Comparison of ENCODE assay signal across 11 mouse cellular contexts in the genomic region with DNA sequence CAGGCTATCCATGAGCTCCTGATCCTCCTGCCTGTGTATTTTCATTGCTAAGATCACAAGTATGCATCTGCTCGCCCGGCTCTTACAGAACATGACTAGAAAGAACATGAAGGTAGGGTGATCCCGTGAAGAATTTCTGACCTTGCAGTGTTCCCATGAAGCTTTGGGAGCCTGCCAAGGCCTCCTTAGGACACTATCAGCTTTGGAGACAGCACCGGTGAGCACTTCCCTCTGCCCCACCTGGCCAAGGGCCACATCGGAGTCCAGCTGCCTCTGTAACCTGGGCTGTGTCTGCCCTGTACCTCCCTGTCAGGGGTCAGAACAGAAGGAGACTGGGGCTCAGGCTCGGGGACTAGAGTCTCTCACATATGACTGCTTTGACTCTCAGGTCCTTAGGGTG. TPM values are rescaled to one million over a fixed set of nuclear protein-coding genes. Genes with fewer than 3 reads are reported as not detected.
DNase-seq lines count a peak whose midpoint lies in the region; ATAC-seq and TF ChIP-seq lines count a peak whose summit lies in the region.
"Had no signal": no experiment of that assay in that cellular context is flagged by ENCODE, and none has a peak within 500 bp of the region (broad histone marks: within the 10 kb centered on the region; RNA-seq: fewer than 3 reads in every experiment).

No protein-coding gene starts in this region.

- intact Hi-C loops in heart, adult 2 months (cut with DNase I): no loop called here

- no peaks in the 10 kb centered on the region for H3K79me2 ChIP-seq in heart, adult 2 months (replicated peaks; ENCODE audit: control insufficient read depth, insufficient read depth, low read length)

- TF ChIP-seq EP300 in heart, adult 2 months (IDR thresholded peaks at IDR 0.05; ENCODE audit: insufficient read depth, low read depth, low read length): 0 out of 2 replicates have a peak, but pooled peaks have one; percentile 39

- ATAC-seq in heart, embryonic 12.5 days (ENCODE audit: insufficient number of reproducible peaks, low FRiP score): no peak
- ATAC-seq in intestine, postnatal 0 days: peak; percentile 15; the same call in 1 of the 2 replicates
- ATAC-seq in forebrain, embryonic 11.5 days (replicated peaks; ENCODE audit: low FRiP score): no peak

- H3K27me3 ChIP-seq in heart, adult 2 months (ENCODE audit: control insufficient read depth, insufficient read depth, low read length): no peaks in the 10 kb centered on the region
- H3K27me3 ChIP-seq in heart, embryonic 12.5 days (replicated peaks): peaks cover 37% of the 10 kb centered on the region
- H3K27me3 ChIP-seq in intestine, postnatal 0 days (replicated peaks; ENCODE audit: control insufficient read depth, insufficient read depth, low read length): no peaks in the 10 kb centered on the region
- peaks cover 25% of the 10 kb centered on the region for H3K27me3 ChIP-seq in forebrain, embryonic 11.5 days (ENCODE audit: control insufficient read depth, insufficient read depth, low read length)

- no peak overlapping the region for H3K4me2 ChIP-seq in heart, embryonic 12.5 days
- no peak overlapping the region for H3K4me2 ChIP-seq in intestine, postnatal 0 days (replicated peaks; ENCODE audit: low read depth)
- no peak overlapping the region for H3K4me2 ChIP-seq in forebrain, embryonic 11.5 days (ENCODE audit: low read depth, low read length, severe bottlenecking)

- WGBS in heart, adult 2 months: 46% methylated on average over 6 of the region's 6 CpGs
- WGBS in heart, embryonic 12.5 days: 58% methylated on average over 6 of the region's 6 CpGs
- 41% methylated on average over 6 of the region's 6 CpGs for WGBS in intestine, postnatal 0 days
- 75% methylated on average over 6 of the region's 6 CpGs for WGBS in forebrain, embryonic 11.5 days

- H3K9me3 ChIP-seq in heart, embryonic 12.5 days (replicated peaks): no peaks in the 10 kb centered on the region
- H3K9me3 ChIP-seq in intestine, postnatal 0 days (ENCODE audit: control insufficient read depth): no peaks in the 10 kb centered on the region
- no peaks in the 10 kb centered on the region for H3K9me3 ChIP-seq in forebrain, embryonic 11.5 days (ENCODE audit: control insufficient read depth, low read length)
- H3K9me3 ChIP-seq: embryonic facial prominence, embryonic 15.5 days had no signal

- H3K4me1 ChIP-seq in heart, adult 2 months (ENCODE audit: control insufficient read depth, insufficient read depth, low read length): peaks cover 6% of the 10 kb centered on the region
- peaks cover 27% of the 10 kb centered on the region for H3K4me1 ChIP-seq in heart, embryonic 12.5 days (replicated peaks)
- peaks cover 2% of the 10 kb centered on the region; the same call in 1 of the 2 replicates for H3K4me1 ChIP-seq in intestine, postnatal 0 days (replicated peaks; ENCODE audit: control insufficient read depth, insufficient read depth, low read length)
- H3K4me1 ChIP-seq in forebrain, embryonic 11.5 days (replicated peaks; ENCODE audit: control insufficient read depth, insufficient read depth, low read length): peaks cover 4% of the 10 kb centered on the region; the same call in 1 of the 2 replicates

- H3K27ac ChIP-seq in heart, adult 2 months: no peak overlapping the region
- no peak overlapping the region for H3K27ac ChIP-seq in heart, embryonic 12.5 days (ENCODE audit: poor library complexity, severe bottlenecking)
- no peak overlapping the region; the same call in 1 of the 2 replicates for H3K27ac ChIP-seq in intestine, postnatal 0 days (ENCODE audit: low read depth, low read length)
- no peak overlapping the region for H3K27ac ChIP-seq in forebrain, embryonic 11.5 days (ENCODE audit: low read depth, low read length)
- H3K27ac ChIP-seq: embryonic facial prominence, embryonic 15.5 days had no signal

- H3K9ac ChIP-seq in heart, adult 2 months (ENCODE audit: low read depth, low read length): no peak overlapping the region
- no peak overlapping the region for H3K9ac ChIP-seq in heart, embryonic 12.5 days
- no peak overlapping the region for H3K9ac ChIP-seq in intestine, postnatal 0 days (ENCODE audit: low read depth, low read length)
- no peak overlapping the region for H3K9ac ChIP-seq in forebrain, embryonic 11.5 days (ENCODE audit: low read length)
- H3K9ac ChIP-seq: embryonic facial prominence, embryonic 15.5 days had no signal

- no peak overlapping the region for H3K4me3 ChIP-seq in heart, adult 2 months
- no peak overlapping the region for H3K4me3 ChIP-seq in heart, embryonic 12.5 days
- no peak overlapping the region for H3K4me3 ChIP-seq in intestine, postnatal 0 days (ENCODE audit: low read depth, low read length)
- H3K4me3 ChIP-seq in forebrain, embryonic 11.5 days (ENCODE audit: low read depth, low read length): no peak overlapping the region
- H3K4me3 ChIP-seq: embryonic facial prominence, embryonic 15.5 days had no signal

- no peaks in the 10 kb centered on the region for H3K36me3 ChIP-seq in heart, adult 2 months (ENCODE audit: control insufficient read depth, insufficient read depth, low read length)
- no peaks in the 10 kb centered on the region for H3K36me3 ChIP-seq in heart, embryonic 12.5 days
- no peaks in the 10 kb centered on the region for H3K36me3 ChIP-seq in intestine, postnatal 0 days (ENCODE audit: control insufficient read depth, insufficient read depth)
- no peaks in the 10 kb centered on the region for H3K36me3 ChIP-seq in forebrain, embryonic 11.5 days (ENCODE audit: control insufficient read depth, insufficient read depth, low read length)
- H3K36me3 ChIP-seq: embryonic facial prominence, embryonic 15.5 days had no signal

- DNase-seq in heart, adult 2 months: peak; percentile 54 to 71
- DNase-seq in testis, postnatal 10 days (ENCODE audit: low spot score): peak; percentile 77
- no peak for DNase-seq in testis, postnatal 14 days (ENCODE audit: low spot score)
- DNase-seq in thymus, postnatal 4 days: no peak
- no peak for DNase-seq in forebrain, embryonic 11.5 days (ENCODE audit: low spot score)
- no peak for DNase-seq in right cerebral cortex, postnatal 10 days (ENCODE audit: low spot score in 2 of 2)
- DNase-seq: cerebellum, adult 9-10 months had no signal

- no peak for TF ChIP-seq CTCF in heart, adult 2 months (IDR thresholded peaks at IDR 0.05)
- no peak for TF ChIP-seq CTCF in intestine, postnatal 0 days (IDR thresholded peaks at IDR 0.05; ENCODE audit: low read depth)

- TF ChIP-seq POLR2A in heart, adult 2 months (IDR thresholded peaks at IDR 0.05; ENCODE audit: insufficient read depth, low read depth, low read length): no peak

RNA-seq across cellular contexts. Expression of a gene that starts 28.0 kb away (rescaled TPM):
- under 1 TPM; 0.50 to 0.63 TPM for total RNA-seq in heart, adult 2 months (2021)
- polyA plus RNA-seq in heart, adult 2 months (2012; rRNA removed): 0.68 and 1.1 TPM in 2 replicates
- 1.5 and 1.7 TPM in 2 replicates for polyA plus RNA-seq in heart, embryonic 12.5 days (2016; fragmentation: Nextera tagmentation; extraction: Ambion mirVana)
- polyA plus RNA-seq in intestine, postnatal 0 days (2015; fragmentation: Nextera tagmentation; extraction: Ambion mirVana): 0.81 and 1.2 TPM in 2 replicates
- 8.0 and 9.2 TPM in 2 replicates for polyA plus RNA-seq in forebrain, embryonic 11.5 days (2014; fragmentation: Nextera tagmentation; extraction: Ambion mirVana)
- total RNA-seq: monocyte, adult 5-6 weeks had no signal

RNA-seq across cellular contexts. Expression of a gene that starts 38.7 kb away (rescaled TPM):
- not detected for total RNA-seq in heart, adult 2 months (2021)
- polyA plus RNA-seq in heart, adult 2 months (2012; rRNA removed): 0.04 and 0.06 TPM in 2 replicates
- polyA plus RNA-seq in heart, embryonic 12.5 days (2016; fragmentation: Nextera tagmentation; extraction: Ambion mirVana): not detected in 2 replicates
- 0.43 and 0.91 TPM in 2 replicates for polyA plus RNA-seq in intestine, postnatal 0 days (2015; fragmentation: Nextera tagmentation; extraction: Ambion mirVana)
- polyA plus RNA-seq in forebrain, embryonic 11.5 days (2014; fragmentation: Nextera tagmentation; extraction: Ambion mirVana): 1.5 and 2.2 TPM in 2 replicates

RNA-seq across cellular contexts. Expression of a gene that starts 50.5 kb away (rescaled TPM):
- total RNA-seq in heart, adult 2 months (2021): 10 to 100 TPM; 13.9 to 14.4 TPM
- polyA plus RNA-seq in heart, adult 2 months (2012; rRNA removed): 20.5 and 21.9 TPM in 2 replicates
- polyA plus RNA-seq in heart, embryonic 12.5 days (2016; fragmentation: Nextera tagmentation; extraction: Ambion mirVana): 7.5 and 8.7 TPM in 2 replicates
- 10.5 and 11.1 TPM in 2 replicates for polyA plus RNA-seq in intestine, postnatal 0 days (2015; fragmentation: Nextera tagmentation; extraction: Ambion mirVana)
- polyA plus RNA-seq in forebrain, embryonic 11.5 days (2014; fragmentation: Nextera tagmentation; extraction: Ambion mirVana): 19.4 and 21.6 TPM in 2 replicates

RNA-seq across cellular contexts. Expression of a gene that starts 56.9 kb away (rescaled TPM):
- 10 to 100 TPM; 10.9 to 13.9 TPM for total RNA-seq in heart, adult 2 months (2021)
- 10.0 and 10.1 TPM in 2 replicates for polyA plus RNA-seq in heart, adult 2 months (2012; rRNA removed)
- polyA plus RNA-seq in heart, embryonic 12.5 days (2016; fragmentation: Nextera tagmentation; extraction: Ambion mirVana): 27.8 and 29.9 TPM in 2 replicates
- polyA plus RNA-seq in intestine, postnatal 0 days (2015; fragmentation: Nextera tagmentation; extraction: Ambion mirVana): 19.9 and 20.1 TPM in 2 replicates
- polyA plus RNA-seq in forebrain, embryonic 11.5 days (2014; fragmentation: Nextera tagmentation; extraction: Ambion mirVana): 10.7 and 13.0 TPM in 2 replicates

Comparison
In these comparisons a context has a peak if more than half of its experiments do, and no peak if none do; other contexts are left out.
1. DNase-seq: peak in heart, adult 2 months (2 of 2) and testis, postnatal 10 days (single experiment); none in testis, postnatal 14 days (single experiment), thymus, postnatal 4 days (single experiment), forebrain, embryonic 11.5 days (single experiment) and right cerebral cortex, postnatal 10 days (0 of 2).